Mouse (Mus musculus) ZHBTc4 (cell line): ENCODE measurements at regions not wholly inside any gene's neighbourhood (a gene's known extent, or its start where the extent isn't known, plus 50 kb on each side); places are given as distances from the start of the nearest gene placed in this dataset.
"Not testable (repeated sequence)": the region's sequence is repeated elsewhere in the genome, so short reads cannot be mapped to it uniquely, and the experiment has no call there.

Source experiments
- DNase-seq: peaks from one replicate; pipeline ENCODE4 v3.0.0-alpha.2; 2011; ENCODE audit warnings: low read depth, low spot score

GRCm38 (mm10) chr11:23079936-23080794 lies 72.8 kb downstream of the Fam161a start:
- DNase-seq: peak; percentile 85

GRCm38 (mm10) chr11:23081616-23082015 lies 74.3 kb downstream of the Fam161a start:
- DNase-seq: peak; percentile 71

DNA sequence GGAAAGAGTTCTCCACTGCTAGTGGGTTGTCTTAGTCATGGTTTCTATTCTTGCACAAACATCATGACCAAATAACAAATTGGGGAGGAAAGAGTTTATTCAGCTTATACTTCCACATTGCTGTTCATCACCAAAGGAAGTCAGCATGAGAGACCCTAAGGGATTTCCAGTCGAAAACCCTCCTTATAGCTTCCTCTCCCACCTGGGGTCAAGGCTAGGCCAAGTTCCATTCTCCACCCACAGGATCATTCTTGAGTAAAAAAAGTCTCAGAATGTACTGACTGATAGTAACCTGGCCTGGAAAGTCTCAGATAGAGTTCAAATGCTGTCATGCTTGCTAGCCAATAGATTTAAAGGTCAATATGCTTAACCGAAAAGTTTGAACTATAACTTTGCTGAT lies 76.5 kb downstream of the Fam161a start:
- not testable (repeated sequence) for DNase-seq

- peak; percentile 66 for DNase-seq
Observed at GRCm38 (mm10) chr11:23095287-23095686, 88.0 kb downstream of the Fam161a start.

DNA sequence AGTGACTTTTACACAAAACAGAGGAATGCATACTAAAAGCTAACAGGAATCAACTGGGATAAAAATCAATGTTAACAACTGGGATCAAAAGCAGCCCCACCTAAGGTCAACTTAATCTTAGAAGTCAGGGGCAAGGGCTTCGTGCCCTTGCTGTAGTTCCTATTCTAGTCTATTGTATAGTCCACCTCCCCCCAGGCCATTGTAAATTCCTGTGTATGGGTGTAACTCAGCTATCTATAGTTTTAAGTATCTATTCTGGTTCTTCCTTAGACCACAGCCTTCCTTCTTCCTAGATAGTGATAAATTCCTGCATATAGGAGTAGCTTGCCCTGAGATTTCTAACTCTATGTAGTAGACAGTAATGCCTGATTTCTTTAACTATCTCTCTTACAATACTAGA lies 88.4 kb downstream of the Fam161a start:
- DNase-seq: peak; percentile 95

DNA sequence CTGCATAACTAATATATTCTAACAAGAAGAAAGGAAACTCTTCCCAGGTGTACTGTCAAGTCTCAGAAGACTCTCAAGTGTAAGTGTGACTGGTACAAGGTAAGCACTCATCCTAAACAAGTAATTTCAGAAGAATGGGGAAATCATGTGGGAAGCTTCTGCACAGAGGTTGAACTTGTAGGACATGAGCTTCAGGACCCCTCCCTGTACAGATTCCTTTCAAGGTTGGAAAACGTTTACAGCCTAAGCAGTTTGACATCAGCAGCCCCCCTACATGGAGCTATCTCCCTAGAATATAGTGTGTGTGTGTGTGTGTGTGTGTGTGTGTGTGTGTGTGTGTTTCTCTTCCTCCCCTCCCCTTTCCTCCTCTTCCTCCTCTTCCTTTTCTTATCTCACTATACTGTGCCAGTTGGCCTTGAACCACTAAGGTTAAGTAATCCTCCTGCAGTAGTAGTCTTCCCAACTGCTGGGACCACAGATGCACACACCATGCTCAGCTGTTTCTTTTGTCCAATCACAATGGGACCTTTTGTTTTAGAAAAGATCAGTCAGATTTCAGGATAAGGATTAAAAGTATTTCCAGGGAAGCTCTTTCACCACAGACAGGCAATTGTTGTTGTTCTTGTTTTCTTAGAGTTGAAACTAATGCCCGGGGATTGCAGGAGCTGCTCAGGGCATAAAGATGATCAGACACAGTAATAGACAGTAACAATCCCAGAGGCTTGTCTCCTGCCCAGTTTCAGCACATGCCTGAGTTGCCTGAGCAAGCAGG lies 89.3 kb downstream of the Fam161a start:
- DNase-seq: peak; percentile 70

DNA sequence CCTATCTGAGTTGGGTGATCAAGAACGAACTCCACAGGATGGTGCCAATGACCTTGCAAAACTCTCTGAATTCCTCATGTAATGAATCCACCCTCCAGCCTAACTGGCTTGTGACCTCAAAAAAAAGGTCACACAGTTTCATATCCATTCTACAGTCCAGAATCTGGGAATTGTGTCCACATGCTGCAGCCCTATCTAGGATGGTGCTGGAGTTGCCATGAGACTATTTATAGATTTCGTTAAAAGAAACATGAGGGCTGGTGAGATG lies 89.8 kb downstream of the Fam161a start:
- peak; percentile 76 for DNase-seq

- DNase-seq: peak; percentile 30
Observed at GRCm38 (mm10) chr11:23114636-23115035, 107.3 kb downstream of the Fam161a start.

GRCm38 (mm10) chr11:23120533-23121210 lies 113.3 kb downstream of the Fam161a start:
- DNase-seq: peak; percentile 71

DNA sequence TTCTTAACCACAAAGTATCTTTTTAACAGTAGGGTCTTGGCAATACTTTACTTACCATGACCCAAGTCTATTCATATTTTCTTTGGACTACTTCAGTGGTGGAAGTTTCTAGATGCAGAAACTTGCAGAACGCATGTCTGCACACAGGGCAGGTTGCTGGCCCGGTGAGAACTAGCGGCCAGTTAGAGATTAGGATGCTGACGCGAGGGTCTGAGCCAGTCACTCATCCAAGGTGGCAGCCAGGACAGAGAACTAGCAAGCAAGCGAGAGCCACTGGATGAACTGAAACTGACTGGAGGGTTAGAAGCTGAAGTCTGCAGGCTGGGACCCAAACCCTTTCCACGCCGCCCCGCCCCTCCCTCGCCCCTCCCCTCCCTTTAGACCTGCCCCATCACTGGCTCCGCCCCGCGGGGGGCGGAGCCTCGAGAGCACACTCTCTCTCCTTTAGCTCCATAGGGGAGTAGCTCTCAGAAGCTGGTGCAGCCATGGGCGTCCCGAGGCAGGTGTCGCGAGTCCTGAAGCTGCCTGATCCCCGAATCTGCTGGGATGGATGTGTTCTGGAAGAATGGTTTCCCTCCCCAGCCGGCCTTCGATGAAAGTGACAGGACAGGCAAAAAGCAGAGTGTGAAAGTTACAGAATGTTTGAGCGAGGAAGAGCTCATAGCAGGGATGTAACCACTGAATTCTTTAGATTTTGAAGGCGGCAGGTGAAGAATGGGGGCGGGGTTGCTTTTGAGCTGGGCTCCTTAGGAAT lies 117.0 kb downstream of the Fam161a start:
- peak; percentile 95 for DNase-seq

- no peak for DNase-seq
Observed at GRCm38 (mm10) chr11:23131122-23131521, 123.8 kb downstream of the Fam161a start.

GRCm38 (mm10) chr11:23131632-23132031 lies 124.2 kb upstream of the Xpo1 start:
- DNase-seq: peak; percentile 28

DNA sequence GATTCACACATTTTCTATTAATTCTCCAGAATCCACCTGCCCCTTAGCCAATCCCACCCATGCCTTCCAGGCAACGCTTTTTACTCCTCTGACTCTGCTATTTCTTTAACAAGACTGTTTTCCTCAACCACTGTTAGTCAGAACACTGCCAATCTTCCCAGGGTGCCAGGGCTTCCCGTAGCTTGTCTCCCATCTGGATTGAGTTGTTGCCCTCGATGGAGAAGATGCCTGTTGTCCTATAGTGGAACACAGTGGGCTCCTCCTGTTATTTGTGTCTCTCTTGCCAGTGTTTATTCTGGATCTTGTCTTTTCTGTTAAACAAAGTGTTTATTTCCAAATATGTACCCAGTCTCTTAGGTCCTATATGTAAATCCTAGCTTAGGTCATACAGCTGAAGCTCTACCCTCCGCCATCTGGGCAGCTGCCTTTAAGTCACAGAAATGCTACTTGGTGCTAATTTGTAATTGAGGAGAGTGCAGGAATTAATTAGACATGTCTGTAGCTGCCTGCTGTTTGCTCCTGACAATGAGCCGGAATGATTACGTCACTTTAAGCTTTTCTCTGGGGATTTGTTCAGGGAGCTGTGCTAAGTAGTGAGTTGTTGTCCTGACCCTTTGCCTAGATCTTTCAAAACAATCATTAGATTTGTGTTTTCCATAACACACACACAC lies 115.3 kb upstream of the Xpo1 start:
- no peak for DNase-seq

- DNase-seq: no peak
Observed at GRCm38 (mm10) chr11:23141100-23141837, 114.6 kb upstream of the Xpo1 start.

DNA sequence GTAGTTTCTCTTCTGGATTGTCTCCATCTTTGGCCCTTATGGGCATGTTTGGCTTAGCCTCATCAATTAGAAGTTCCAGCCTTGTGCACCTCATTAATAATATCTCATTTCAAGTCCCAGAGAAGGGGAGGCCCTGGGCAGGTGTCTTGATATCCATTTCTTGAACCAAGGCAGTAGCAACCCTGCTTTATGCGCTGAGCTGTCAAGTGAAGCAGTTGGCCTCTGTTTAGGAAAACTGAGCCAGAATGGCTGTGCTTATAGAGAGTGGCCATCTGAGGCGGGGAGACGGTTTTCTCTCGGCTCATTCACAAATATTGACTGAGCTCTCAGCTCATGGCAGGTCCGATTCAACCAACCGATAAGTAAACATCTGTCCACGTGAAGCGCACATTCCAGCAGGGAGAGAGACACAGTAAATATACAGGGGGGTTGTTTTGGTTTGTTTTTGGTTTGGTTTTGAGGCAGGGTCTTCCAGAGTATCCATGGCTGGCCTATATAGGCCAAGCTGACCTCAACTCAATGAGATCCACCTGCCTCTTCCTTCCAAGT lies 107.7 kb upstream of the Xpo1 start:
- no peak for DNase-seq

DNA sequence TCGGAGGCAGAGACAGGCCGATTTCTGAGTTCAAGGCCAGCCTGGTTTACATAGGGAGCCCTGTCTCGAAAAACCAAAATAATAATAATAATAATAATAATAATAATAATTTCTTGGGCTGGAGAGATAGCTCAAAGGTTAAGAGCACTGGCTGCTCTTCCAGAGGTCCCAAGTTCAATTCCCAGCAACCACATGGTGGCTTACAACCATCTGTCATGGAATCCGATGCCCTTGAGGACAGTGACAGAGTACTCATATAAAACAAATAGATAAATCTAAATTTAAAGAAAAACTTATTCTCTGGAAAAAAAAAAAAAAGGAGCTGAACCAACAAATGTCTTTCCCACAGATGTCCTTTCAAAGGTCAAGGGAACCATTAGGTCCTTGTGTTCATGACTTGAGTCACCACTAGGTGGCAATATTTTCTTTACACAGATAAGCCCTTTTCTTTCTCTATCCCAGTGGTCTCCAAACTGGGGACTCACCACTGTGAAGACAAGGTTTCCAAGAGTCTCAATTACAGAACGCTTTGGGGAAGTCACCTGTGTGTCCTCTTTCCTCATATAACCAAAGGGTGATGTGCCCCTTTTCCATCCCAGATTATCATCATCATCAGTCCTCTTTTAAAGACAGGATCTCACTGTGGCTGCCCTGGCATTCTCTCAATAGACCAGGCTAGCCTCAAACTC lies 106.1 kb upstream of the Xpo1 start:
- DNase-seq: peak; percentile 79

DNA sequence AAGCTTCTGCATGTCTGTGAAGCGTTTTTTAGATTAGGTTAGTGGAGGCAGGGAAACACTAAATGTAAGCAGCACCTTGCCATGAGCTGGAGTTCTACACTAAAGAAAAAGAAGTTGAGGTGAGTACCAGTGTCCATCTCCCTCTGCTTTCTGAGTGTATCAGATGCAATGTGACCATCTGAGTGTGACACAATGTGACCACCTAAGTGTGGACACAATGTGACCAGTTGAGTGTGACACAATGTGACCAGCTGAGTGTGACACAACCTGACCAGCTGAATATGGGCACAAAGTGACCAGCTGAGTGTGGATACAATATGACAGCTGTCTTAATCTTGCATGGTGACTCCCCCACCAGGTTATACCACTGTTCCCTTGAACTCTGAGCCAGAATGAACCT lies 101.0 kb upstream of the Xpo1 start:
- no peak for DNase-seq

DNA sequence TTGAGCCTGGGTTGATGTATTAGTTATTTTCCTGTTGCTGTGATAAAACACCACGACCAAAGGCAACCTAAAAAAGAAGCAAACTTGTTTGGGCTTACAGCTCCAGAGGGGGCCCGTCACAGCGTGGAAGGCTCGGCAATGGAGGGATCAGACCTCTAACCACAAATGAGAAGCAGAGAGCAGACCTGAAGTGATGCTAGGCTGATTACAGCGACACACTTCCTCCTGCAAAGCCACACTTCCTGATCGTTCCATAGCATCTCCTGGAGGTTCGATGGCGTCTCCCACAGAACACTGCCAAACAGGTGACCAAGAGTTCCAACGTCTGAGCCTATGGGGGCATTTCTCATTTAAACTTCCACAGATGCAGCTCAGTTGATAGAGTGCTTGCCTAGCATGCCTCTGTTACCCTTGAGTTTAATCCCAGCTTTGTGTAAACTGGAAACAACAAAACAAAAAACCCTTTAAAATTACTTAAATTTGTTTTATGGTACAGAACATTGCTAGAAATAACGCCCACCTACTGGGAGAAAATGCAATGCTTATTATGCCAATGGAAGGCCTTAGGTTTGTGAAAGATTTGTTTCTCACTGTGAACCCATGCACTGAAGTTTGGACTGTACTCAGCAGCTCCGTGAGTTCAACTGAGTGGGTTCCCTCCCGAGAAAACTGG lies 87.2 kb upstream of the Xpo1 start:
- no peak for DNase-seq
